Mouse (Mus musculus): ENCODE data around the gene Sgsm2. TPM values are rescaled to one million over a fixed set of nuclear protein-coding genes. Genes with fewer than 3 reads are reported as not detected.
A peak's percentile ranks its signal among the peaks of the same experiment; 100 is the strongest.

The Sgsm2 gene
- polyA plus RNA-seq, 1 experiment from 2014 or later, result 29.9 TPM

DNA sequence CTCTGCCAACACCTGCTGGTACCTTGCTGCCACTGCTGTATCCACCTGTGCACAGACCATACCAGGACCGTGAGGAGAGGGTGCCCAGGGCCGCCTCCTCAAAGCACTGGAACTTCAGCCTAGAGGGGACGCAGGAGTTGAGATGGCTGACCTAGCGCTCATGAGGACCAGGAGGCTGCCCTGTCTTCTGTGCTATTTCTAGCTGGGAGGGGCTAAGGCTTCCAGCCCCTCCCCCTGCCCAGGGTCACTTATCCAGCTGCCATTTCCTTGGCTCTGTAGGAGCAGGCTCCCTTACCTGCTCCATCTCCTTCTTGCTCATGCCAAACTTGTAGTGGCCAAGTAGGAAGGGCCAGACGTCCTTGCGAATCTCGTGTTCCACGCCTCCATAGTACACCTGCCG, 39.1 kb downstream of the Sgsm2 start:
- H3K4me2 ChIP-seq, result no peak overlapping the region
- H3K4me1 ChIP-seq (replicated peaks), result no peaks in the 10 kb centered on the region
- no peak for ATAC-seq (ENCODE audit: low FRiP score, low read depth)
- H3K27ac ChIP-seq (replicated peaks), result no peak overlapping the region
- peaks cover 45% of the 10 kb centered on the region for H3K36me3 ChIP-seq
- H3K9ac ChIP-seq, result no peak overlapping the region
- no peaks in the 10 kb centered on the region for H3K27me3 ChIP-seq
- H3K4me3 ChIP-seq, result no peak overlapping the region
- 93% methylated on average over 9 of the region's 9 CpGs for WGBS
- no peaks in the 10 kb centered on the region for H3K9me3 ChIP-seq

DNA sequence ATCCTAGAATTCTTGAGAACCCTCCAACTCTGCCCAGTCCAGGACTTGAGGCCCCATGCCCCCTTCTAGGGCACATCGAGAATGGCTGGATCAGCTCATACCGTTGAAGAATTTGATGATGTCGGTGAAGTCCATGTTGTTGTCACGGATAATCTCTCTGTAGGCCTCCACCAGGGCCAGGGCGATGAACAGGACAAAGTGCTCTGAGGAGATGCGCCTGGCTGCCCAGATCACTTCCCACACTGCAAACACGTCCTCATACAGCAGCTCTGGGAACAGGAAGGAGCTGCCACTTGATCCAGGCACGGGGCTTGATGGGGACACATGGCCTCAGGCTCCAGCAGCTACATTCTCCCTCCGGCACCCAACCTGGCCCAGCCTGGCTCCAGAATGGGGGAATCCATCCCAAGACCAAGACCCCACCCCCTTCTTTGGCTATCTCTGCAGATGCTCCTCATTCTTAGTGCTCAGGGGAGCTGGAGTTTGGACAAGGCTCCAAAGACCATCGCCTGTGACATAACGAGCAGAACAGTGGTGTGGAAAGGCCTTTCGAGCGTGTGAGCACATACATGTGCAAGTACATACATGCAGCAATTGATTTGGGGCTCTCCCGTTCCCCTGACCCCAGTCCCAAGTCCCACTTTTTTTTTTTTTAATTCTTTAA, 45.7 kb downstream of the Sgsm2 start:
- WGBS, result 84% methylated on average over 14 of the region's 14 CpGs
- H3K4me3 ChIP-seq, result no peak overlapping the region
- no peak overlapping the region for H3K4me2 ChIP-seq
- peaks cover 8% of the 10 kb centered on the region for H3K4me1 ChIP-seq (replicated peaks)
- H3K27me3 ChIP-seq, result no peaks in the 10 kb centered on the region
- peaks cover 26% of the 10 kb centered on the region for H3K36me3 ChIP-seq
- no peak overlapping the region for H3K9ac ChIP-seq
- no peak overlapping the region for H3K27ac ChIP-seq (replicated peaks)
- ATAC-seq (ENCODE audit: low FRiP score, low read depth), result no peak
- no peaks in the 10 kb centered on the region for H3K9me3 ChIP-seq

DNA sequence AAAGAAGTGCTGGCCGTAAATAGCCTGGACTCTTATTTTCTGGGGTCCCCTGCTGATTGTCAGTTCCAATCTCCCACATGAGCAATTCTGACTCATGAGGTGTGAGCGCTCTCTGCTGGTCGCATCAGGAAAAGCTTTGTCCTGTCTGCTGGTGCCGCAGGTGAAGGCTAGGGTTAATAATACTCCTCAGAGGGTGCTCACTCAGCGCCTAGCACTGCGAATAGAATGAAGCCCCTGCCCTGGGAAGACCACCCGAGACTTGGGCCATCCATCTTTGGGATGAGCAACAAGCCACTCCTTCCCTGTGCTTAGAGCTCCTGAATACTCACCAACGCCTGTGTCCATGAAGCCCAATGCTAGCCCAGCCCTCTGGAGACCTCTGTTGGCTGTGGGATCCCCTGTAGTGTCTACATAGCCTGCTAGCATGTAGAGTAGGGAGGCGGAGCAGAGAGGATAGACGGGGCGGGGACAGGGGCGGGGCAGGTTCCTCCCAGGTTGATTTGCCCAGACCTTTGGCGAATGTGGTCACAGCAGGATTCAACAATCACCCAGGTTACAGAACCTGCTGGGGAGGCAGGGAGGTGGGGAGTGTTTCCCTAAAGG, 48.8 kb downstream of the Sgsm2 start:
- peaks cover 10% of the 10 kb centered on the region for H3K4me1 ChIP-seq (replicated peaks)
- peaks cover 25% of the 10 kb centered on the region for H3K36me3 ChIP-seq
- H3K4me2 ChIP-seq, result no peak overlapping the region
- H3K4me3 ChIP-seq, result no peak overlapping the region
- H3K9ac ChIP-seq, result no peak overlapping the region
- H3K27ac ChIP-seq (replicated peaks), result no peak overlapping the region
- peak; percentile 67 for ATAC-seq (ENCODE audit: low FRiP score, low read depth)
- 5% methylated on average over 13 of the region's 13 CpGs for WGBS
- no peaks in the 10 kb centered on the region for H3K9me3 ChIP-seq
- H3K27me3 ChIP-seq, result no peaks in the 10 kb centered on the region

DNA sequence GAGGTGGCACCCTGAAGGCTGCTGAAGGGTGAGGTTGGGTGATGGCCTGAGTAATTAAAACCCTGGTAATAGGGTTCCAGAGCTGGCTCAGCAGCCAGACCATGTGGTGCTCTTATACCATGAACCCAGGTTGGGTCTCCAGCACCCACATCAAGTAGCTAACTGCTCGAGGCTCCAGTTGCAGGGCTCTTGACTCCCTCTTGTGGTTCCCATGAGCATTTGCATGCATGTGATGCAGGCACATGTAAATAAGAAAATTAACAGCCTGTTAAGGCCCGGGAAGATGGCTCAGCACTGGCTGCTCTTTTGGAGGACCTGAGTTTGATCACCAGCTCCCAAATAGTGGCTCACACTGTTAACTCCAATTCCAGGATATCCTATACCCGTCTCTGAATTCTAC, 51.1 kb downstream of the Sgsm2 start:
- 75% methylated on average over 3 of the region's 3 CpGs for WGBS

DNA sequence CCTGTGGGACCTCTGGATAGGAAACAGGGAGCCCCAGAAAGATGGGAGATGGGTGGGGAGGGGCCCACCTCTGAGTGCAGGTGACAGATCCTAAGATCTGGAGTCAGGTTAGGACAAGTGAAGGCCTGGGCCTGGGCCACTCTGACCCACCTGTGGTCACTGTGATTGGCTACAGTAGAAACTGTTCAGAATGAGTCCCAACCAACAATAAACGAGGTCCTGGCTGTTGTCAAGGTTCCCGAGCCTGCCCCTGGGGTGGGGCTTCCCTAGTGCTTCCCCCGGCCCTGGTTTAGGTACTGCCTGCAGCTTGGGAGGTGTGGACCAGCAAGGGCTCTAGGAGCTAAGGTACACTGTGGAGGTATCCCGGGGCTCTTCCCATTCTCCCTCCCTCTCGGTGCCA, 53.1 kb downstream of the Sgsm2 start:
- no peaks in the 10 kb centered on the region for H3K9me3 ChIP-seq
- no peak overlapping the region for H3K4me2 ChIP-seq
- H3K9ac ChIP-seq, result no peak overlapping the region
- H3K27ac ChIP-seq (replicated peaks), result 0 out of 2 replicates have a peak overlapping the region, but pooled peaks have one; percentile 35
- peaks cover 23% of the 10 kb centered on the region for H3K4me1 ChIP-seq (replicated peaks)
- no peak for ATAC-seq (ENCODE audit: low FRiP score, low read depth)
- H3K27me3 ChIP-seq, result no peaks in the 10 kb centered on the region
- peaks cover 19% of the 10 kb centered on the region for H3K36me3 ChIP-seq
- WGBS, result 64% methylated on average over 5 of the region's 5 CpGs
- H3K4me3 ChIP-seq, result no peak overlapping the region

More for the DNA sequence above, 51.1 kb downstream of the Sgsm2 start:
- Histone ChIP-seq H3K27me3 (no peaks in the 10 kb centered on the region), H3K27ac (replicated peaks) (no peak overlapping the region), H3K9ac (no peak overlapping the region), H3K4me3 (no peak overlapping the region), H3K4me2 (no peak overlapping the region), H3K4me1 (replicated peaks) (peaks cover 15% of the 10 kb centered on the region), H3K36me3 (peaks cover 23% of the 10 kb centered on the region), H3K9me3 (no peaks in the 10 kb centered on the region)
- ATAC-seq (ENCODE audit: low FRiP score, low read depth), result no peak

DNA sequence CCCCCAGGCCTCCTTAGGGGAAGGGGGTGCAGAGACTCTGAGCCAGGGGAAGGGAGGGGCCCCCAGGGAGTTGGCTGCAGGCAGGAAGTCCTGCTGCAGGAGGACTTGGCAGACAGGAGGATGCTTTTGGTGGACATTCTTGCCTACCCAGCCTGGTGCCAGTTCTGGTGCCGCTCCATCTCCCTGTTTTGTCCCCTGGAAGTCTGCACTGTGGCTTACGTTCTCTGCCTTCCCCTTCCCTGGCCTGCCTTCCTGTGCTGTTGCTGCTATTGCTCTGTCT, 53.5 kb downstream of the Sgsm2 start:
- WGBS, result 69% methylated on average over 2 of the region's 2 CpGs
- 0 out of 2 replicates have a peak overlapping the region, but pooled peaks have one; percentile 35 for H3K27ac ChIP-seq (replicated peaks)
- H3K4me2 ChIP-seq, result no peak overlapping the region
- H3K4me3 ChIP-seq, result no peak overlapping the region
- no peak for ATAC-seq (ENCODE audit: low FRiP score, low read depth)
- no peaks in the 10 kb centered on the region for H3K27me3 ChIP-seq
- no peak overlapping the region for H3K9ac ChIP-seq
- H3K36me3 ChIP-seq, result peaks cover 19% of the 10 kb centered on the region
- no peaks in the 10 kb centered on the region for H3K9me3 ChIP-seq
- H3K4me1 ChIP-seq (replicated peaks), result peaks cover 27% of the 10 kb centered on the region

DNA sequence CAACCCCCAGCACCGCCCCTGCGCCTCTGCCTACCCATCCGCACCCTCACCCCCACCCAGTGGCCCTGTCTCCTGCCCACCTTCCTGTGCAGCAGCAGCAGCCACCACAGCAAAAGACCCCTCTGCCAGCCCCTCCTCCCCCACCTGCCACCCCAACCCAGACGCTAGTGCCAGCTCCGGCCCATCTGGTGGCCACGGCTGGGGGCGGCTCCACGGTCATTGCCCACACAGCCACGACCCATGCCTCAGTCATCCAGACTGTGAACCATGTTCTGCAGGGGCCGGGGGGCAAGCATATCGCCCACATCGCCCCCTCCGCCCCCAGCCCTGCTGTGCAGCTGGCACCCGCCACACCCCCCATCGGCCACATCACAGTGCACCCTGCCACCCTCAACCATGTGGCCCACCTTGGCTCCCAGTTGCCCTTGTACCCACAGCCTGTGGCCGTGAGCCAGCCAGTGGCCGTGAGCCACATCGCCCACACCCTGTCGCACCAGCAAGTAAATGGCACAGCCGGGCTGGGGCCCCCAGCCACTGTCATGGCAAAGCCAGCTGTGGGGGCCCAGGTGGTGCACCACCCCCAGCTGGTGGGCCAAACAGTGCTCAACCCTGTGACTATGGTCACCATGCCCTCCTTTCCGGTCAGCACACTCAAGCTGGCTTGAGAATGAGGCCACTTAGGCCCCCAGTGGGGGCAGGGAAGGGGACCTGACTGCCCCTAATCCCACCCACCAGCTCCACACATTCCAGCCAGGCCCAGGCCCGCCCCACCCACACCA, 54.0 kb downstream of the Sgsm2 start:
- H3K36me3 ChIP-seq, result peaks cover 19% of the 10 kb centered on the region
- peaks cover 26% of the 10 kb centered on the region for H3K4me1 ChIP-seq (replicated peaks)
- no peak for ATAC-seq (ENCODE audit: low FRiP score, low read depth)
- WGBS, result 86% methylated on average over 22 of the region's 22 CpGs
- no peaks in the 10 kb centered on the region for H3K27me3 ChIP-seq
- no peak overlapping the region for H3K4me3 ChIP-seq
- H3K9me3 ChIP-seq, result no peaks in the 10 kb centered on the region
- H3K9ac ChIP-seq, result no peak overlapping the region
- H3K27ac ChIP-seq (replicated peaks), result no peak overlapping the region
- no peak overlapping the region for H3K4me2 ChIP-seq

DNA sequence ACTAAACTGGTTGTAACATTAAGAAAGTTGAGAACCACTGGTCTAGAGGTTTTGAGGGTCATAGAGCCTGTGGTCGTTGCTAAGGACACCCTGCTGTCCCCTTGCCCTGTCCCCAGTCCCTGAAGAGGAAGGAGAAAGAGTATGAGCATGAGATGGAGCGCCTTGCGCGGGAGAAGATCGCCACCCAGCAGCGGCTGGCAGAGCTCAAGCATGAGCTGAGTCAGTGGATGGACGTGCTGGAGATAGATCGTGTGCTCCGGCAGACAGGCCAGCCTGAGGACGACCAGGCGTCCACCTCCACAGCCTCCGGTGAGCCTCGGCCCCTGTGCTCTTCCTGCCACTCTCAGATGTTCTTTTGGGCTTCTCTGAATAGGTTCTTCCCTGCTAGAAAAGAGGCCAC, 54.8 kb downstream of the Sgsm2 start:
- Histone ChIP-seq H3K4me1 (replicated peaks) (peaks cover 31% of the 10 kb centered on the region), H3K9me3 (no peaks in the 10 kb centered on the region), H3K27me3 (no peaks in the 10 kb centered on the region), H3K9ac (no peak overlapping the region), H3K36me3 (peaks cover 19% of the 10 kb centered on the region), H3K4me3 (no peak overlapping the region), H3K4me2 (no peak overlapping the region), H3K27ac (replicated peaks) (no peak overlapping the region)
- 78% methylated on average over 13 of the region's 13 CpGs for whole genome bisulfite sequencing
- no peak for ATAC-seq (ENCODE audit: low FRiP score, low read depth)

DNA sequence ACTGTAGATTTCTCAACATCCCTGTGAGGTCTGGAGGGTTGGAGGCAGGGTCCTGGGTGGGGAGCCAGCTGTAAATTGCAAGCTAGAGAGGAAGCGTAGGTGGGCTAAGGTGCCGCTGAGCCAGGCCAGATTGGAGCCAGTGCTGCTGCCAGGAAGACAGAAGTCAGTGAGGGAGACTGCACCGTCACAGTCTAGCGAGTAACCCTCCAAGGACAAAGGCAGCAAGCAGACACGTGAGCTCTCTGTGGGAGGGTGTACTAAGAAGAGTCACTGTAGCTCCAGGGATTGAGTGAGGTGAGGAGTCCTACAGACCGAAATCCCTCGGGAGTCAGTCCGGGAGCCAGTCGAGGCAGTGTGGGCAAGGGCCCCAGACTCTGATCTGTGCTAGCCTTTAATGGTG, 55.5 kb downstream of the Sgsm2 start:
- Histone ChIP-seq H3K9me3 (no peaks in the 10 kb centered on the region), H3K9ac (no peak overlapping the region), H3K36me3 (peaks cover 19% of the 10 kb centered on the region), H3K4me1 (replicated peaks) (peaks cover 38% of the 10 kb centered on the region), H3K27ac (replicated peaks) (no peak overlapping the region), H3K4me2 (no peak overlapping the region), H3K27me3 (no peaks in the 10 kb centered on the region), H3K4me3 (no peak overlapping the region)
- 67% methylated on average over 9 of the region's 9 CpGs for WGBS
- no peak for ATAC-seq (ENCODE audit: low FRiP score, low read depth)

DNA sequence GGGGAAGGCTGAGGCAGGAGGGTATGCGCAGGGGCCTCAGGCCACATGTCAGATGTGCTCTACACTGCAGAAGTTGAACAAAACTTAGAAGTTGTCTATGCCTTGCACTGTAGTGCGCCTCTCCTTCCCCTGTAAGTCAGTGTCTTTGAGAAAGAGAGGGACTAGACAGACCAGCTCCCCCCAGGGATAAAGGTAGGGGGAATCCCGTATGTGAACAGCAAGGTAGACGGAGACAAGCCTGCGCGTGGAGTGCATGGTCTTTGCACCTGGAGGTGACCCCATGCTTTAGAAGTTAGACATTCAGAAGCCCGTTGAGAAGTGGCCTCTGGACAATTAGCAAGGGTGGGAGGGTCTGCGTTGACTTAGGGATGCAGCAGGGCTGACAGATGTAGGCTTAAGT, 56.1 kb downstream of the Sgsm2 start:
- Histone ChIP-seq H3K27me3 (no peaks in the 10 kb centered on the region), H3K4me2 (no peak overlapping the region), H3K36me3 (peaks cover 17% of the 10 kb centered on the region), H3K27ac (replicated peaks) (no peak overlapping the region), H3K9ac (no peak overlapping the region), H3K4me1 (replicated peaks) (peaks cover 42% of the 10 kb centered on the region), H3K9me3 (no peaks in the 10 kb centered on the region), H3K4me3 (no peak overlapping the region)
- 90% methylated on average over 8 of the region's 8 CpGs for WGBS
- ATAC-seq (ENCODE audit: low FRiP score, low read depth), result no peak

DNA sequence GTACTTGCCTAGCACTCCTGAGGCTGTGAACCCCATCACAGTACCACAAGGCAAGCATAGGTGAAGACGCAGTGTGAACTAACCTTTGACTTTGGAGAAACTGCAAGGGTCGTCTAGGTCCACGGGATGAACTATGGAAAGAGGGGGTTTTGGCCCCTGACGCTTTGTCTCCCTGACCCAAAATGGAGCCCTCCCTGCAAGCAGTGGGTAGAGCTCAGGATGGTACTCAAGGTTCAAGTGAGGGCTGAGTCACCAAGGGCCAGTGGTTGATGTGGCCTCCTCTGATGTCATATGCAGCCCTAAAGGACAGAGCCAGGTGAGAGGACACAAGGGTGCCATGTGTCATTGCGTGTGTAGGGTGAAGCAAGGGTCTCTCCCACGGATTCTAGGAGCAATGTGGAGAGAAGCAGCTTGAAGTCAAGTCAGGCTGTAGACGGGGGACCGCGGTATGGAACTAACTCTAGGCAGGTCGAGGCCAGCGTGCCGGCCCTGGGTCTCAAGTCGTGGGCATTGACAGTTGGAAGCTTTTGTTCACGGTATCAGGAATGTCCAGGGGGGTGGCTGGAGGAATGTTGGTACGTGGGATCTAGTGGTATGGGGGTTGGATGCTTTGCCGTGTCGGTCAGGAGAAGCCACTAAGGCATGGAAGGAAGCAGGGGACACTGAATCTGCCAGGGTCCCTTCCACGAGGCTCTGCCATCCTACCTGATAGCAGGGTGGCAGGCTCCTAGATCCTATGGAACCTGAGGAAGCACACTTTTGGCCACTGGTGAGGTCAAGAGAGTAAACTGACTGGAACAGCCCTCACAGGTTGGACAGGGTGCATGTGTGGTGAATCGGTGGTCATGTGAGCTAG, 56.8 kb downstream of the Sgsm2 start:
- Histone ChIP-seq H3K4me2 (no peak overlapping the region), H3K9ac (no peak overlapping the region), H3K4me1 (replicated peaks) (peaks cover 46% of the 10 kb centered on the region), H3K9me3 (no peaks in the 10 kb centered on the region), H3K36me3 (peaks cover 14% of the 10 kb centered on the region), H3K4me3 (no peak overlapping the region), H3K27me3 (no peaks in the 10 kb centered on the region), H3K27ac (replicated peaks) (no peak overlapping the region)
- no peak for ATAC-seq (ENCODE audit: low FRiP score, low read depth)
- 90% methylated on average over 19 of the region's 19 CpGs for WGBS

DNA sequence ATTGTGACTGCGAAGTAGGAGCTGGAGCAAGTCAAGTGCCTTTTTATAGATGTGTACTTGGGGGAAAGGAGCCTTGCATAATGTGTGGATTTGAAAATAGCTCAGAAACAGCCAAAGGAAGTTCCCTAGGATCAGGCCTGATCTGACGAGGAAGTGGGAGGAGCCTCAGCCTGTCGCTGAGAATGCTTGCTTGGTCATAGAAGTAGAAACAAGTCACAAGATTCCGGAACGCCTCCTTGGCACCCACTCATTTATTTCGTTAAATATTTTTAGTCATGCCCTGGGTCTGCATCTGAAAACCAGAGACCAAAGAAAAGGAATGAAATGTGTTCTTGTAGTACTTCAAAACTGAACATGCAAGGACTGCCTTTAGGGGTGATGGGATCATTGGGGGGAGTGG, 57.9 kb downstream of the Sgsm2 start:
- Histone ChIP-seq H3K36me3 (peaks cover 10% of the 10 kb centered on the region), H3K27me3 (no peaks in the 10 kb centered on the region), H3K4me1 (replicated peaks) (peaks cover 57% of the 10 kb centered on the region), H3K4me2 (peak overlapping the region; percentile 90), H3K27ac (replicated peaks) (peak overlapping the region; percentile 88), H3K9me3 (no peaks in the 10 kb centered on the region), H3K4me3 (peak overlapping the region; percentile 51; the same call in 1 of the 2 replicates), H3K9ac (peak overlapping the region; percentile 53; the same call in 1 of the 2 replicates)
- no peak for ATAC-seq (ENCODE audit: low FRiP score, low read depth)
- WGBS, result 46% methylated on average over 6 of the region's 6 CpGs
